Mouse (Mus musculus): Measurements from ENCODE around the gene Nxph3.

The Nxph3 gene

DNA sequence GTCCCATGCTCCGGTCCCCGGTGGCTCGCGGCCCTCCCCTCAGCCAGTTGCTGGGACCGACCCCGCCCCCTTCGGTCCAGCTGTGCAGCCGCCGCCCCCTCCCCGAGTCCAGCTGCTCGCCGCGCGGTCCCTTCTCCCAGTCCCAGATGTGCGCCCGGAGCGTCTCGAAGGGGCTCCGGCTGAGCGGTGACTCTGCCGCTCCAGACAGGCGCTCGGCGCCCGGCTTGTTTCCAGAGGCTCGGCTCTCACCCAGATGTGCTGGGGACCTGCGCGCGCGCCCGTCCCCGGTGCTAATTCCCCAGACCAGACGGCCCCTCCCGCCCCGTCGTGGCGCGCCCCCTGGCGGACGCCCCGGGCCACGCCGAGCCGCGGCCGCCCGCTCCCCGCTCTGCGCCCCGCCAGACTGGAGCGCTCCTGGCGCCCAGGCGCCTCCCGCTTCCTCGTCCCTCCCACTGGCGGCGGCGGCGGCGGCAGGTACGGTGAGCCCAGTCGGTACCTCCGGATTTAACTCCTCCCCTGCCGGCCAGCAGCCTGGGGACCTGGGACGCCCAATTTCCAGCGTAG lies at the start of gene Nxph3:
TSS of gene Nxph3 (minus strand) at position 273 of the 564 bp plus-strand sequence.
- peak; percentile 73 for DNase-seq (ENCODE audit: low read depth)

DNA sequence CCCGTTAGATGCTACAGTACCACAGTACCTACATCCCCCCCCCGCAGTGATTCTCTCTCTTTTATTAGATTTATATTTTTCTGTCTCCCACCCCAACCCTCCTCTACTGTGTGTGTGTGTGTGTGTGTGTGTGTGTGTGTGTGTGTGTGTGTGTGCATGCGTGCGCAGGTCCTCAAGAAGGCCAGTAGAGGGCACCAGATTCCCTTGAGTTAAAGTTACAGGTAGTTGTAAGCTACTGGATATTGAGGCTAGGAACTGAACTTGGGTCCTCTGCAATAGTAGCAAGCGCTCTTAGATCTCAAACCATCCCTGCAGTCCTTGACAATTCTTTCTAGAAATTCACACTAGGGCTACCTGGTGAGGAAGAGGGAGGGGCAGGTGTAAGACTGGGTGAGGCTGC lies 49.5 kb upstream of the Nxph3 start:
- no peak for DNase-seq (ENCODE audit: low read depth)

DNA sequence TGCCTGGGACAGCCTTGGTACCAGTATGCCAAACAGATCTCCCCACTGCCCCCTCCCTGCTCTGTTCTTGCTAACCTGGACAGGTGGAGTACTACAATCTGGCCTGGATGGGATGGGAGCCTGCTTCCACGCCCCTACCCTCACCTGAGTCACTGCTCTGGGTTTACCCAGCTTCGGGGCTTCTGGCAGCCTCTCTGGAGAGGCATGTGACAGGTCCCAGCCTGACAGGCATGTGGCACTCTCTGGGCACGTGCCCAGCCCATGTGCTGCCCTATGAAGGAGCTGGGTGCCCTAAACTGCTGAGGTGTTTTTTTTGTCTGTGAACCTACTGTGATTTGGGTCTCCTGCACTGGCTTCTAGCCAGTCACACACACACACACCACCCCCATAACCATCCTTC lies 46.4 kb upstream of the Nxph3 start:
- no peak for DNase-seq (ENCODE audit: low read depth)

DNA sequence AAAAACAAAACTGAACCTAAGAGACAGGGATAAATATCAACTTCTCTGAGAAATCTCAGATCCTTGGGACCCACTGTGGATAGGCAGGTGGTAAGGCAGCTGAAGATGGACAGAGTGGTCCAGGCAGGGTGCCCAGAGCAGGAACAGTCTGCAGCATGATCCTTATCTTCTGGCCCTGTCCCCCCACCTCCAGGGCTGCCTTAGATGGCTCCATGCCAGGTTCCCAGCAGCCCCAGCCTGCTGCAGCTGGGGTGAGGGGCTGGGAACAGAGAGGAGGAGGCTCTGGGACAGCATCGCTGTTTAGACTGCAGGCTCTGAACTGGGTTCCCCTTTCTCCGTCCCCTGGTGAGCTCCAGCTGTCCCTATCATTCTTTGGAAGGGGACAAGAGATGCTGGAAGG lies 45.4 kb upstream of the Nxph3 start:
- no peak for DNase-seq (ENCODE audit: low read depth)

DNA sequence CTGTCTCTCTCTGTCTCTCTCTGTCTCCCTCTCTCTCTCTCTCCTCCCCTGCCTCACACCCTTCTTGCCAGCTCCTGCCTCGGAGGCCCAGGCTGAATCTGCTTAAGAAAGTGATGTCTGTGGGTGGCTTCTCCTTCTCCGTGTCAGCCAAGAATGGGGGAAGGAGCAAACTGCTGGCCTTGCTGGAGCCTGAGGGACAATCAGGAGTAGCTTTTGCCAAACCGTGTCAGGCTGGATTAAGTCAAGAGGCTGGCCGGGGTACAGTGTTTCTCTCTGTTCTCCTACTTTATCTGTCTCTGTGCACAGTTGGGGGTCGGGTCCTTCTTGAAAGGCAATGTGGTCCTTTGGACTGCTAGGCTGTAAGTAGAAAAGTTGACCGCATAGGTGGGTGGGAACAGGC lies 43.3 kb upstream of the Nxph3 start:
- DNase-seq (ENCODE audit: low read depth), result no peak

DNA sequence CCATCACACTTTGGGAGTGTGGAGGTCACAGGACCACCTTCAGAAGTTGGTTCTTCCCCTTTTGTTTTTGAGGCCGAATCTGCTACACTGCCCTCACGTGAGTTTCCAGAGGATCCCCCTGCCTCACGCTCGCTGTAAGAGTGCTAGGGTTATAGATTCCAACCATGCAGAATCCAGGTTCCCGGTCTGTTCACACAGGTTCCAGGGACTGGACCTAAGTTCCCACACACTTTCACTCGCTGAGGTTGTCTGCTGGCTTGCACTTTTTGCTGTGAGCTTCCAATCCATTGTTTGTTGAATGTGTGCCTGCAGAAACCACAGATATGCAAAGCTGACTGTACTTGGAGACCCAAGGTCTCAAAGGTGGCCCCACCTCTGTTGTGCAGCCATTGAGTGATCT lies 42.7 kb upstream of the Nxph3 start:
- DNase-seq (ENCODE audit: low read depth), result no peak

DNA sequence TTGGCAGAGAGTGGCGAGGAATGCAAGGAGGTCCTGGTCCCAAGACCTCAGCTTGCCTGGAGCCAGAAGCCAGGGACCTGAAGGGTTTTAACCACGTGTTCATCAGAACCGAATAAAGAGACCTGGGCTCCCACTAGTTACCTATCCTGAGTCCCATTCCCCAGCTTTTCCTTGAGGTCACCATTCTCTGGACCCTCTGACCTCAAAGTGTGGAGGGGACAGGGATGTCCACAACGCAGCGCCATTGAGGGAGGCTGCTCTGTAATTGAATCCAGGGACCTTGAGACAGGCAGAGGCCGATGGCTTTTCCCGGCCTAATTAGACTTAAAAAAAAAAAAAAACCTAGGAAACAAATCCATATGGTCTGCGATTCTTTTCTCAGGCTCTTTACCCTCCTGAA lies 40.9 kb upstream of the Nxph3 start:
- no peak for DNase-seq (ENCODE audit: low read depth)

DNA sequence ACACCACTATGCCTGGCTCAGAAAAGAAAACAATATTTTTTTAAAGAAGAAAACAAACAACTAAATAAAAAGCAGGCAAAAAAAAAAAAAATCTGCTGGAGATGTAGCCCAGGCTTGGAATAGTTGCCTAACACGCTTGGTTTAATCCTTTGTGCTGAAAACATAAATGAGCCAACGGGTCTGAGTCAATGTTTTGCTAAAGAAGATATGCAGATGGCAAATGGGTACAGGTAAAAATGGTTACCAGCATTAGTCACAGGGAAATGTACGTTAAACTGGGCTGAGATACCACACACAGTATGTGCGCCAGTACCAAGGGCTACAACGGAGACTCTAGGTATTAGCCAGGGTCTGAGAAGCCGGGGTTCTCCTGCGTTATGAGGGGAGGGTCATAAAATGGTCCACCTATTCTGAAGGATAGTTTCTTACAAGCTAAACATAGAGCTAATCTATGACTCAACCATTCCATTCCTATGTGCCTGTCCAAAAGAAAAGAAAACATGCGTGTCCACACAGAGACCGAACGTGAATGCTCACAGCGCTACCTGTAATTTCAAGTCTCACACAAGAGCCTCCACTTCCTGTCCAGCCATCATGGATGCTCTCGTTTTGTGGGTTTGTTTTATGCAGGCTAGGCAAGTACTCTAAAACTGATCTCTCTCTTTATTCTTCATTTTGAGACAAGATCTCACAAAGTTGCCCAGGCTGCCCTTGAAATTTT lies 36.1 kb upstream of the Nxph3 start:
- no peak for DNase-seq (ENCODE audit: low read depth)

DNA sequence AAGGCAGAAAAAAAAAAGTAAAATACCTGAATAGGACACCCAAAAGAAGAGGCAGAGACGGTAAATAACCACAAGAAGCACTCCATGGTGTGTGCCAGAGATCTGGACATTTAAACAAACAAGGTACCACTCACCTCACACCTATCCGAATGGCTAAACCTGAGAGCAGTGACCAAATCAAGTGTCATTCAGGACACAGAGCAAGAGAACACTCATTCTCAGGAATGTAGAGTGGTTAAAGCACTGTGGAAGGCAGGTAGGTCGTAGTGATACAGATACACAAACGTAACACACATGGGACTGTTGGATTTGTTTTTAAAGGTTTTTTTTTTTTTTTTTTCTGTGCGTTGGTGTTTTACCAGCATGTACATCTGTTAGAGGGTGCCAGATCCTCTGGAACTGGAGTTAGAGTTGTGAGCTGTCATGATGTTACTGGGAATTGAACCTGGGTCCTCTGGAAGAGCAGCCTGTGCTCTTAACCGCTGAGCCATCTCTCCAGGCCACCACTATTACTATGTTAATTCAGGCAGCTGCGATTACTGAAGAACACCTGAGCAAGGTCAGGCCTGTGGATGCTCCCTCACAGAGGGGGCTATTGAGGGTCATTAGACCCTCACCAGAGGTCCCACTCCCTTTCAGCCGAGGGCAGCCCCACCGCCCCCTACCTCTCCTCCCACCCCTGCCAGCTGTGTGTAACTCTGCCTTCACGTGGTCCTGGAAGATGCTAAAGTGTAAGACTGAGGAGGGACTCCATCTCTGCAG lies 31.8 kb upstream of the Nxph3 start:
- no peak for DNase-seq (ENCODE audit: low read depth)

DNA sequence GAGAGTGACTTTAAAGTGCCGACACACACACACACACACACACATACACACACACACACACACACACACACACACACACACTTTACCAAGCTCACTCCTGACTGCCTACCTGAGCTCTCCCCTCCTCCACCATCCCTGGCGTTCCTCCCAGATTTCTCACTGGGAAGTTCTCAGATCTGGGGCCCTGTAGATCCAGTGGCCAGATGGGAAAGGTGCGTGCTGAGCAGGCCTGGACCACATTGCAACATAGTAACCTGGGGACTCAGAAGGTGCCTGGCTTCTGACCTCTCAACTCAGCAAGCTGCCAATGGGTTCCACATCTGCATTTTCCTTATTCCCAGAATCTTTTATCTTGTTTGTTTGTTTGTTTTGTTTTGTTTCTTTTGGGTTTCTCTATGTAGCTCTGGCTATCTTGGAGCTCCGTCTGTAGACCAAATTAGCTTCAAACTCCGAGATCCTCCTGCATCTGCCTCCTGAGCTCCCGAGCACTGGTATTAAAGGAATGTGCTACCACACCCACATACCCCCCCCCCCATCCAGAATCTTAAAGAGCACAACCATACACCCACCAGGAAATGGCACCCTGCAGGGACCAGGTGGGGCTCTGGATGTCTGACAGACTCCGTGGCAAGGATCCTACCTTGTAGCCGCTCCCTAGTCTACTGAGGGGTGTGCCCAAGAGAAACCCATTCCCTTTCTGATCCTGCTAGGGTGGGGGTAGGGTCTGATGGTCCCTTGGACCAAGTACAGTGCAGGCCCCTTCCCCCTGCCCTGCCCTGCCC lies 30.4 kb upstream of the Nxph3 start:
- DNase-seq (ENCODE audit: low read depth), result no peak

DNA sequence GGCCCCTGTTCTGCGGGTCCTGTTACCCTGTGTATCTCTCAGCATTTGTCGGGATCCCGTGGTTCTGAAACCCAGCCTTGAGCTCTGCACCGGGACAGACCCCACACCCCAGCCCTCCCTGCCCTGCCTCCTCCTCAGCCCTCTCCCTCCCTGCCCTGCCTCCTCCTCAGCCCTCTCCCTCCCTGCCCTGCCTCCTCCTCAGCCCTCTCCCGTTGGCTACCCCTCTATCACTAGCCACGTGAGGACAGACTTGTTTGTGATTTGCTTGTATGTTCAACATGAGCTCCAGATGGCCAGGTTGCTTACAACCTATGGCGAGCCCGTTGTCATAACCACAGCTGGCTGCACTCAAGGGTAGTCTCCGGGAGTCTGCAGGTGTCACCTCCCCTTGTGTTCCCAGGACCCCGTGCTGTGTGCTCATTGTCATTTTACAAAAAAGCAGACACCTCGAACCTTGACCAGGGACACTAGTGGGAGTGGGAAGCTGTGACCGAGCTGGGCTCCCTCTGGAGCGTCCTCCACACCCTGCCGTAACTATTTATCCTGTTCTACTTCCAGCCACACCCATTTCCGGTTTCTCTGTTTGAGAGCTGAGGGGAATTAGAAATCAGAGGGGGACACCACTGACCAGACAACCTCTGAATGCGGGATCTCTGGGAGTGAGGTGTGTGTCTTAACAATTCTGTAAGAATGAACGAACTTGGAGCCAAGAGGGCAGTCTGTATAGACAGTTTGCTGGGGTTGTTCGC lies 26.4 kb upstream of the Nxph3 start:
- no peak for DNase-seq (ENCODE audit: low read depth)

DNA sequence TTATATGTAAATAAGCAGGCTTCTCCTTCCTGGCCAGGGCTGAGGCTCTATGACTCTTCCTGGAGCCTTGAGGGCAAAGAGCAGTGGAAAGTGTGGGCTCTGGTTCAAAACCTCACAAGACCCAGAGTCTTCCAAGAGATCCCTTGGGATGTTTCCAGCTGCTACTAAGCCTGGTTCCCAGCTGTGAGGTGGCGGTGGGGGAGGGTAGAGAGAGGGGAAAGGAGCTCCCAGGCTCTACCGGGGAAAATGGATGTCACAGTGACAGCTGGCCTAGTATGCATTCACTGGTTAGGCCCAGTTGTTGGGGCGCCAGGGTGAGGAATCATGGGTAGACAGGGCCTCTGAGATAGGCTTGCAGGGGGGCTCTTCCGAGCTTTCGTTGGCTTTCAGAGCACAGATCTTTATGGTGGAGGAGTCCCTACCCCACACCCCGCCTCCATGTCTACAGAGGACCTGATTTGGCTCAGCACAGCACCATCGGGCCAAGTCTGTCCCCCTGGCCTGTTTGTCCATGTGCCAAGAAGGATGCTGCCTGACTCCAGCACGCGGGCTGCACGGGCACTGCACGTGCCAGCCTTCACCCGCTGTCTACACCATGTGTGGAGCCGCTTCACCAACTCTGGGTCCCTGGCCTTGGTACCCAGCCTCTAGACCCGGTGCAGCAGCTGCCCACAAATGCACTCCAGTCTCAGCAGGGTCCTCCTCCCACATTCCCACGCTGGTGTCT lies 24.2 kb upstream of the Nxph3 start:
- no peak for DNase-seq (ENCODE audit: low read depth)

DNA sequence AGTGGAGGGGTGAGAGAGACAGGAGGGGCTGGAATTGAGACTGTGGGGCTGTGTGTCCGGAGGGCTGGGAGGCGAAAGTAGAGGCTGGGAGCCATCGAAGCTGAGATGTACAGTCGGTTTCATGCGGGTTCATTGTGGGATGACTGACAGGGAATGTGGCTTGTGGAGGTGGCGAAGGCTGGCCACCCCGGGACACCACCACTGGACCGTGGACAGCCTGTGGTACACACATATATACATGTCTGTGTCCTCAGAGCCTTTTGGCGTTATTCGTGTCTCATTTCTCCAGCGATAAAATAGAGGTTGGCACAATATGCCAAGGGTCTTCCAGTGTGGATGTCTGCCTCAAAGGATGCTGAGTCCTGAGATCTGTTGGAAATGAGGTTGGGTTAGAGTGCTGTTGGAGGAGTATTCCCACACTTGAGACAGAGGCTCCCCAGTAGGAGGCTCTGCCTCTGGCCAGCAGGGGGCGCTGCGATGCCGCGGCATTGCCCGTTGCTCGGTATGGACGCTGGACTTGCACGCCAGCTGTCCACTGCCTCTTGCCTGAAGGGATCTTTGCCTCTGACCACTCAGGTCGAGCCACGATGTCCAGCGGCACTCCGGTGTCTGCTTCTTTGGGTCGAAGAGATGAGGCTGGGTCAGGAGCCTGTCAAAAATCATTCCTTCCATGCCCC lies 19.3 kb upstream of the Nxph3 start:
- DNase-seq (ENCODE audit: low read depth), result peak; percentile 73

DNA sequence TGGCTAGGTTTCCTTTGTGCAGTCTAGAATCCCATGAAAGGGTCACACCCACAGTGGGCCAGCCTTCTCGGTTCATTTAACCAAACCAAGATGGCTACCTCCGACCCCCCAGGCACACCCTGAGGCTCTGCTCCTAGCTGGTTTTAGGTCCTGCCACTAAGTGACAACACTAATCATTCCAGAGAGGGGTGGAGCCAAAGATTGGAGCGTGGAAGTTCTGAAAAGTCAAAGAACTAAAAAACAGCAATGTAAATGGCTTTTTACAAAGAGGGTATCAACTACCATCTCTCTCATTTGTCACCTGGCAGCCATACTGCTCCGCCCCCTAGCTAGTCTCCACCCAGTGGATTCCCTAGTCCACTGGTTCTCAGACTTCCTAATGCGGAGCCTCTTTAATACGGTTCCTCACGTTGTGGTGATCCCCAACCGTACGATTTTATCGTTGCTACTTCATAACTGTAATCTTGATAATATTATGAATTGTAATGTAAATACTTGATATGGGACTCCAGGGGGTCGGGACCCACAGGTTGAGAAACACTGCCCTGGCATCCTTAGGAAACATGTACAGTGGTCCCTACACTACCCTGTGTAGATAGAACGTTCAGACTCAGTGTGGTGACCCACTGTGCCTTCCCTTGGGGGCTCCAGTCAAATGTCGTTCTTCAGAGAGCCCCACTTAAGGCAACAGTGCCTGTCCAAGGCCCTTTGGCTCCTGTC lies 18.1 kb upstream of the Nxph3 start:
- no peak for DNase-seq (ENCODE audit: low read depth)

DNA sequence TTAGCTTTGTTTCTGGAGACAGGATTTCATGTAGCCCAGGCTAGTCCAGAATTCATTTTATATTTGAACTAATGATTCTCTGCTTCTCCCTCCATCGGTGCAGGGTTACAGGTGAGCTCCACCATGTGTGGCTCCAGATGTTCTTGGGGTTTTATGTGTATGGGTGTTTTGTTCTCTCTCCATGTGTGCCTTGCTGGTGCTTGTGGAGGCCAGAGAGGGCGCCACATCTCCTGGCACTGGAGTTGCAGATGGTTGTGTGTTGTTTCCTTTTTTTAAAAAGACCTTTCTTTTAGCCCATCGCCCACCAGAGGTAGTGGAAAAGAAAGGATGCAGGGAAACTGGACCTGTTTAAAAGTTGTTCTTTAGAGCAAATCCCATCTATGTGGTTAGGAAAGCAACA lies 13.9 kb upstream of the Nxph3 start:
- no peak for DNase-seq (ENCODE audit: low read depth)

DNA sequence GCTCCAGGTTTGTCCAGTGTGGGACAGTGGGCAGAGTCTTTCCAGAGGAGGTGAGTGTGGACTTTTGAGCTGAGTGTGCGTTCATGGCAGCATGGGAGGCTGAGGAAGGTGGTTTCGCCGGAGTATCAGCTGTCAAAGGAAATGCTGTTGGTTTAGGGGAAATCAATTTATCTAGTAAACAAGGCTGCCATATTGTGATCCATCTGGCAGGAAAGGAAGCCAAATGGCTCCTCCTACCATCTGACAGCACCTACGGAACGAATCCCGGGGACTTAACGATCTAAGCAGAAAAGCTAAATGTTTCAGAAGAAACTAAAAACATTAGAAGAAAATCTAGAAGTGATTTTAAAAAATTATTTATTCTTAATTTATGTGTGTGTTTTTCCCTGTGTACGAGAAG lies 12.9 kb upstream of the Nxph3 start:
- DNase-seq (ENCODE audit: low read depth), result no peak

DNA sequence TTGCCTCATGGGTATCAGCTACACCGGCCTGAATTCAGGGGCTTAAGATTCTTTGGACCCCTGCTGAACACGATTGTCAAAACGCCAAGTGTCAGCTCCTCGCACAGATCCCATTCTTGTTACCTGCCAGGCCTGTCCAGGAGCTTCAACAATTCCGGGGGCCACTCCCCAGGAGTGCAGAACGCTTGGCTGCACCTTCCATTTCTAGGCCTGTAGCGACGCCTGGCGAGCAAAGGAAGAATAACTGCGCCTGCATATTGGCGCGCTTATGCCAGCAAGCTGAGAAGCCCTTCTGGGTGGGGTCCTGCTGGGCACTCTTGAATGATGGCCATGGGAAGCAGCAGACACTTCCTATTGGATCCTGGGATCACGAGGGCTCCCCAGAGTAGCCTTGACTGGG lies 7.2 kb upstream of the Nxph3 start:
- DNase-seq (ENCODE audit: low read depth), result peak; percentile 87

DNA sequence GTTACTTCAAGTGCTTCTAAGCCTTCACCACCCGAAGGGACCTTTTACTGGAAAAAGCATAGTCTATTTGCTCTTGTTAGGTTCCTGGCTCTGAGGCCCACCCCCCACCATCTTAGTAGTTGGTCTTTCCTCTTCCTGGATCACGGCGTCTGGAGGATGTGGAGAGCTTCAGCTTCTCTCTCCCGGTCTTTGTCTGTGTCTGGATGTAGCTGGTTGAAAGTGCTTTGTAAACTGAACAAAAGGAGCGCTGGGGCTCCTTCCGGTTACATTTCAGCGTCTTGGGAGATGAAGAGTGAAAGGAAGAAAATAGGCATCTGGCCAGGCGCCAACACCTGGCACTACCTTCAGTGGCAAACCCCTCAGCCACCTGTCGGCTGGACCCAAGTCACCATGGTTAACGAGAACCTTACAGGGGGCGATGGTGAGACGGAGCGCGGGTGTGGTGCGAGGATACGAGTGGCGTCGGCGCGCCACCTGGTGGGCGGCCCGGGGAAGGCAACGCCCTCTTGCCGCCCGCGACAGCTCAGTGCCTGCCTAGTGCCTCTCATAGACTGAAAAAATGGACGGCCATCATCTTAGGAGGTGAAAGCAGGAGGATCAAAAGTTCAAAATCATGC lies 6.2 kb upstream of the Nxph3 start:
- peak; percentile 92 for DNase-seq (ENCODE audit: low read depth)

DNA sequence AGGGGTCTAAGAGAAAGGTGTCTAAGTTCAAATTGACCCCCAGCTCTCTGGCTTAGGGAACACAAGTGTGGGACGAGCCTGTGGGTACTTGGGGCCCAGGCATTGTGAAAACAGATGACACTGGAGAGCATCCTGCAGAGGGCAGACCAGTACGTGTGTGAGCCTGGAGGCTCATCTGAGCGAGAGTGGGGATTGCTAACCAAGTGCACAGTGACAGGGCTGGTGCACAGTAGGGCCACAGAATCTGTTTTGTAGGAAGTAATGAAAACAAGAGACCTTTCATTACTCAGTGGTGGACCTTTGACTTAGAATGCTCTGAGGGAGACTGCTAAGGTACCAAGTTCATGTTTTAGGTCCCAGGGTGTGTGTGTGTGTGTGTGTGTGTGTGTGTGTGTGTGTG lies 5.6 kb upstream of the Nxph3 start:
- DNase-seq (ENCODE audit: low read depth), result no peak

DNA sequence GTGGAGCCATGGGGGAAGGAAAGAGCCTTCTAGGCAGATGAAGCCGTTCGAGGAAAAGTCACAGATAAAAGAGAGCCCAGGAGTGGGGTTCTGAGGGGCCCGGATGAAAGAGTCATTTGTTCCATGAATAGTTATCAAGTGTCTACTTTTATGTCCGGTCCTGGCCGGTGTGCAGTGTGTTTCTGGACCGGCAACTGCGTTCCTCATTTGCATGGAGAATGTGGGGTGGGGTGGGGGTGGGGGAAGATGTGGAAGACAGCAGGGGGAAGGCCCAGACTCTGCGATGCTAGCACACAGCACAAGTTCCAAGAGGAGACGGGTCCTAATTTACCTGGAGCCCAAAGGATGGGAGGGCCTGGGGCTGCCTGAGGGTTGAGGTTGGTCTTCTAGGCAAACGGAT lies 4.9 kb upstream of the Nxph3 start:
- no peak for DNase-seq (ENCODE audit: low read depth)

Data from induced T-regulatory cell, adult 2 months (primary cell).